Mouse (Mus musculus) cerebellum, adult 18-20 months (tissue): Measurements from ENCODE around the gene Serpini1.
"Not testable (repeated sequence)": the region's sequence is repeated elsewhere in the genome, so short reads cannot be mapped to it uniquely, and the experiment has no call there.

Experiments
- DNase-seq, 2 experiments: peaks; one replicate each; pipeline ENCODE4 v3.0.0; 2021

The Serpini1 gene

GRCm38 (mm10) chr3:75639546-75639945 lies 82.2 kb downstream of the Serpini1 start:
- DNase-seq, result no peak

- DNase-seq, result no peak
Measured at GRCm38 (mm10) chr3:75647542-75647941, 90.2 kb downstream of the Serpini1 start.

GRCm38 (mm10) chr3:75648226-75648625 lies 90.9 kb downstream of the Serpini1 start:
- DNase-seq, result no peak

GRCm38 (mm10) chr3:75650416-75651154 lies 93.2 kb downstream of the Serpini1 start:
- DNase-seq, result not testable (repeated sequence)

- DNase-seq, result no peak
Measured at GRCm38 (mm10) chr3:75651603-75652115, 94.3 kb downstream of the Serpini1 start.

- not testable (repeated sequence) for DNase-seq
Measured at GRCm38 (mm10) chr3:75653901-75654300, 96.6 kb downstream of the Serpini1 start.

- DNase-seq, result no peak
Measured at GRCm38 (mm10) chr3:75655578-75656344, 98.4 kb downstream of the Serpini1 start.

- DNase-seq, result no peak
Measured at GRCm38 (mm10) chr3:75666962-75667361, 109.6 kb downstream of the Serpini1 start.

GRCm38 (mm10) chr3:75670425-75670824 lies 113.1 kb downstream of the Serpini1 start:
- no peak for DNase-seq

- no peak for DNase-seq
Measured at GRCm38 (mm10) chr3:75682881-75683280, 125.5 kb downstream of the Serpini1 start.

GRCm38 (mm10) chr3:75686775-75687174 lies 129.4 kb downstream of the Serpini1 start:
- DNase-seq, result no peak

- DNase-seq, result no peak
Measured at GRCm38 (mm10) chr3:75687187-75687825, 130.0 kb downstream of the Serpini1 start.

GRCm38 (mm10) chr3:75690321-75690720 lies 133.0 kb downstream of the Serpini1 start:
- no peak for DNase-seq

- DNase-seq, result no peak
Measured at GRCm38 (mm10) chr3:75692088-75692487, 134.7 kb downstream of the Serpini1 start.
